Mouse (Mus musculus) bone marrow macrophage, adult 2 months (primary cell): Measurements from ENCODE around the gene Kdm5a.

Source experiments
- CTCF ChIP-seq: IDR thresholded peaks from 2 replicates; pipeline ENCODE4 v1.5.1; 2012; ENCODE audit warnings: low read depth, mild to moderate bottlenecking, low read length, moderate library complexity
- POLR2A ChIP-seq: IDR thresholded peaks from 2 replicates; pipeline ENCODE4 v1.6.1; 2012; ENCODE audit warnings: mild to moderate bottlenecking, low read depth, low read length, borderline replicate concordance

DNA sequence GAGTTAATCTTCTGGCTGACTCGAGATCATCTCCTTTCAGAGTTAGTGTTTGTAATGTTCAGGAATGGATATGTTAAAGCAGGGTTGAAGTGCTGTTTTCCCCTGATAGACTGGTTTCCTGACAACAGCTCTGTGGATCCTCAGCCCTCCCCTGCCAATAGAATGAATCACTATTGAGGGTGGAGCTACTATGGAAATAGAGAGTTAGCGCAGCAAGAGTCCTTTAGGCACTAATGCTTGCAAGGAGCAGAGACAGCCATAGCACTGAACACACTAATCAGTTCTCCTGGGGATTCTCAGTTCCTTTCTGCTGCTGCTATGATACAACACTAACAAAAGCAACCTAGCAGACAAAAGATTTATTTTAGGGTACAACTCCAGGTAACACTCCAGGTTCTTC lies 43.6 kb upstream of the Kdm5a start:
- TF ChIP-seq CTCF (no peak), POLR2A (no peak)
